Mouse (Mus musculus) olfactory bulb, adult 2 months (tissue): ENCODE measurements around the gene Ttc38.

ENCODE experiments used
- CTCF ChIP-seq: fragments of 200-500 bp; IDR thresholded peaks from 2 replicates; pipeline ENCODE4 v1.5.1; 2012; ENCODE audit warnings: low read depth, mild to moderate bottlenecking, low read length, moderate library complexity; ENCODE audit not compliant: insufficient read depth
- POLR2A ChIP-seq: fragments of 200-500 bp; IDR thresholded peaks from 2 replicates; pipeline ENCODE4 v1.6.1; 2012; ENCODE audit warnings: mild to moderate bottlenecking, low read depth, low read length, moderate library complexity; ENCODE audit not compliant: insufficient read depth

DNA sequence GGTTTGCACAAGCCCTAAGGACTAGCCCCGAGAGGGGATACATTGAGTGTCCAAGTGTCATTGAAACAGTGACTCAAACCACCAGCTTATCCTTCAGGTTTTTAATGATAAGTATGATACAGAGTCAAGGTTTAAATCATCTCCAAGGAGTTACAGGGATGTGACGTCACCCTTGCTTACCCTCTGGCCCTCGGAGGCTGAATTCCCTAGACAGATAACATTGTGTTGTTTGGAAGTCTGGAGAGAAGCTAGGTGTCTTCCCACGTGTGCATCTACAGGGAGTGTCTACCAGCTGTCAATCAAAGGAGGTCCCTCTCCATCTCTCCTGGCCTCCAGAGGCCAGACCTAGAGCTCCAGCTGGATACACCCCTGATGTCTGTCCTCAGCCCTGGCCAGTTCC lies 25.2 kb upstream of the Ttc38 start:
- TF ChIP-seq CTCF (no peak), POLR2A (no peak)
